Mouse (Mus musculus): ENCODE results near the gene Tapt1.

Tapt1 gene

DNA sequence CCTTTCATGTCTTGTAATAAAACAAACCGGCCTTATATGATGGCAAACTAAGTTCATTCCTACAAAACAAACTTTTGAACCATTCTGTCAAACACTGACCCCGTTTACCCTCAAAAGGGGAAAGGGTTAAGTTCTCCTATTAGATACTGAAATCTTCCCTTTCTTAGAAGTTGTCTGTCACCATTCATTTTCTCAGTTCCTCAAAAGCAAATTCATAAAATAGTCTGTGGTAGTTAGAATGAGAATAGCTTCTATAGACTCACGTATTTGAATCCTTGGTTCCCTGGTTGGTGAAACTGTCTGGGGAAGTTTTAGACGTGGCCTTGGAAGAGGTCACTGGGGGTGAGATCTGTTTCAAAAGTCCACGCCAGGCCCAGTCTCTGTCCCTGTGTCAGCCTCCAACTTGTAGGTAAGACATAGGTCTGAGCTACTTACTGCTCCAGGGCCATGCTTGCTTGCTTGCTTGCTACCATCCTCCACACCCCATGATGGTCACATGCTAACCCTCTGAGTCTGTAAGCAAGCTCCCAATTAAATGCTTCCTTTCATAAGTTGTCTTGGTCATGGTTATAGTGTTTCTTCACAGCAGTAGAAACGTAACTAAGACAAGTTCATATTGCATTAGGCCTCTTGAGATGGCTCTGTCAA lies 14.5 kb downstream of the Tapt1 start:
- in situ Hi-C loops (cut with MboI; ENCODE audit: unreplicated experiment in 2 of 2), result loop anchor here in 1 of 2 experiments (25.0 kb wide), 1 partner anchor 1475 kb away; no protein-coding TSS in a partner anchor

DNA sequence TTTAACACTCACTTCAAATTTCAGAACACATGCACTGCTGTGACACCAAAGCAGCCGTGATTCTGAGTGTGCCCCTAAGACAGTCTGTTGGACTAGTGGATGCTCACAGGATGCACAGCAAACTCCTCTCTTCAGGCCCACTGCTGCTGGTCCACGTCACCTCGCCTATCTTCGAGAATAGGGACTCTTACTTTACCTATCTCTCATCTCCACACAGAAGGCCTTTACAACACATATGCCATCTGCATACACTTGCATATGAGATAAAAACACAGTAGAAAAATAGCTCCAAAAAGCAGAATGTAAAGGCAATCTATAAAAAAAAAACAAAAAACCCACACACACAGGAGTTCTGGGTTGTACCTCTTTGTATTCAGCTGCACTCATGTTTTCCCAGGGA lies 19.1 kb downstream of the Tapt1 start:
- in situ Hi-C loops (cut with MboI; ENCODE audit: unreplicated experiment in 2 of 2), result loop anchor here in 1 of 2 experiments (25.0 kb wide), 1 partner anchor 1480 kb away; no protein-coding TSS in a partner anchor

DNA sequence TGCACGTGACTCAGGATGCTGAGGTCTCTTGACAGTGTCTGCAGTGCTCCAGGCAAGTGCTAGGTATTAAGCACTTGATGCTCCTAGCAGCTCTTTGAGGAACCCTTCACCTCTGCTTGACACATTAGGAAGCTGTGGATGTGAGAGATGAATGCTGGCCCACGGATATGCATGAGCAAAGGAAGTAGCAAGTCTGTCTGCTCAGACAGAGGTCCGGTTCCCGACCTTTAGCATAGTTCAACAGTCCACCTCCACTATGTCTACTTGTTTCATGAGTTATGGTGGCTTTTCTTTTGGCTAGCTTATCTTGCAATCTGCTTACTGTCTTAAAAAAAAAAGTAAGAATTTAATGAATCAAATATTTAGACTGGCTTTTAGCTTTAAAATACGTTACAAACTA lies 19.8 kb downstream of the Tapt1 start:
- in situ Hi-C loops (cut with MboI; ENCODE audit: unreplicated experiment in 2 of 2), result loop anchor here in 1 of 2 experiments (25.0 kb wide), 1 partner anchor 1481 kb away; no protein-coding TSS in a partner anchor

DNA sequence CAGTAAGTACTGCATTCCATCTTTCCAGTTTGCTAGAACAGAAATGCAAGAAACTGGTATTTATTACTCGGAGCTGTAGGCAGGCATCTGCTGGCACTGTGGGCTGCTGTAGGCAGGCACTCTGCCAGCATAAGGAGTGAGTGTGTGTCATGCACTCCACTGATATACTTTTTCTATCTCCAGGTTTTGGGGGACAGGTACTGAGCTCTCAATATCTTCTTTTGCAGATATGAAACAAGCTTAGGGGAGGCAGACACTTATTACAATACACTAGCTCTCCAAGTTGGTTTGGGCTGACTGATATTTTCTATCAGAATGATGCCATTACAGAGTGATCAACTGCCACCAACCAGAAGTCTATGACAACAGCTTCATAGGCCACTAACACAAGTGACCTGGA lies 23.0 kb downstream of the Tapt1 start:
- in situ Hi-C loops (cut with MboI; ENCODE audit: unreplicated experiment in 2 of 2), result loop anchor here in 1 of 2 experiments (25.0 kb wide), 1 partner anchor 1484 kb away; no protein-coding TSS in a partner anchor

DNA sequence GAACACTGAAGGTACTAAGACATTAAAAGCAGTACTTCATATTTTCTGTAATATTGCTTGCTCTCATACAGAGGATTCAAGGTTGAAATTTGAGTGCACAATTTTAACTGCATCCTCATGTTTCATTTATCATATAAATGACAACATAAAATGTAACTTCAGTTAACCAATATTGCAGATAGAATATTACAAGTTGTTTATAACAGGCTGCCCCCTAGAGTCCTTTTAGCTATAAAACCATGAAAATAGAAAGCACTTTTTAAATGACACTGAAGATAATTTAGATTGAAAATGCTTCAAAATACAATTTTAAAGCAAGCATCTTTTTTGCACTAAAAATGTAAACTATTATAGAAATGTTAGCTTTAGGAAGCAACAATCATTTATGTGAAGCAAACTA lies 24.8 kb downstream of the Tapt1 start:
- in situ Hi-C loops (cut with MboI; ENCODE audit: unreplicated experiment in 2 of 2), result loop anchor here in 1 of 2 experiments (25.0 kb wide), 1 partner anchor 1486 kb away; no protein-coding TSS in a partner anchor

DNA sequence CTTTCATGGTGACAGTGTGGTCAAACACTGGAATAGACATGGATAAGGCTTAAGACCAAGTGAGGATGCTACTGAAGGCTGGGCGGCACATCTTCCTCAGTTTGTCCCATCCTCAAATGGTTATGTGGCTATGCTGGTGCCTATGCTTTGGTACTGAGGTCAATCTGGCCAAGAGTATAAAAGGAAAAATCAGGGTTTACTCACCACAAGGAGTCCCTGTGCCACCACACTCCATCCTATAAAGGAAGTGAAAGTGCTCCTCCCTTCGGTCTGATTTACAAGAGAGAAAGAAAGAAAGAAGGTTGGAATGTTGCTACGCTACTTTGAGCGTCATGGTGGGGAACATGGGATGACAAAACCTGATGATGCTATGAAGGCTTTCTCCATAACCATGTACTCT lies 27.3 kb downstream of the Tapt1 start:
- in situ Hi-C loops (cut with MboI; ENCODE audit: unreplicated experiment in 2 of 2), result loop anchor here in 1 of 2 experiments (5.0 kb wide), 1 partner anchor 442 kb away; no protein-coding TSS in a partner anchor

- in situ Hi-C loops (cut with MboI; ENCODE audit: unreplicated experiment in 2 of 2), result loop anchor here in 1 of 2 experiments (5.0 kb wide), 1 partner anchor 441 kb away; no protein-coding TSS in a partner anchor
Measured at GRCm38 (mm10) chr5:44198471-44198870, 28.0 kb downstream of the Tapt1 start.

DNA sequence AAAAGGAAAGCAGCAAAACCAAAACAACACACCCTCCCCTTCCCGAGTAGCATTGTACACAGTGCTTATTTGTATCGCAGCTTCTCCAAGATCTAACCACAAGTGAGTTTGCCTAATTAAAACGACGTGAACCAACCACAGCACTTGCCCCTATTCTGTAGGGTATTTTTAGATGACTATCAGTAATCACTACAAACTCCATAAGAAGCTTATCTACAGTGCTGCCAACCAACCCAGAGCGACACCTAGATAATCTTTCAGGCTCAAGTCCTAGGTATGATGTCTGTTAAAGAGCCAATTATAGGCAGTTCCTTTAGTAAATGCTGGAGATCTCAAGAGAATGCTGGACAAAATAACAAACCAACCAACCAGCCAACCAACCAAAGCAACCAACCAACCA lies 28.6 kb downstream of the Tapt1 start:
- in situ Hi-C loops (cut with MboI; ENCODE audit: unreplicated experiment in 2 of 2), result loop anchor here in 1 of 2 experiments (5.0 kb wide), 1 partner anchor 441 kb away; no protein-coding TSS in a partner anchor

- in situ Hi-C loops (cut with MboI; ENCODE audit: unreplicated experiment in 2 of 2), result loop anchor here in 1 of 2 experiments (5.0 kb wide), 1 partner anchor 439 kb away; no protein-coding TSS in a partner anchor
Measured at GRCm38 (mm10) chr5:44196167-44196566, 30.3 kb downstream of the Tapt1 start.

DNA sequence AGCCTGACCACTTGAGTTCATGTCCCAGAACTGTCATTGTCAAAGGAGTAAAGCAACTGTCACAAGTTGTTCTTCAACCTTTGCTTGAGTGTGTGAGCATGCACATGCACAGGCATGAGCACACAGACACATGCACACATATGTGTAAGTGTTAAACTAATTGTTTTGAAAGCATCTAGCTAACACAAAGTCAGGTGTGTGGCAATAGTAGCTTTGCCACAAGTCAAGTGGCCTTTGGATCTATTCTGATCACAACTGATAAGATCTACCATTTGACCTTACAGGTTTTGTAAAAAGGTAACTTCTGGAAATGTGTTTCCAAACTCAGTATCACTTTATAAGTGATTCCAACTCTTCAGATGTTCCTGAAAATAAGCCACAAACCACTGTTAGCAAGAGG lies 39.1 kb downstream of the Tapt1 start:
- in situ Hi-C loops (cut with MboI; ENCODE audit: unreplicated experiment in 2 of 2), result no loop called here

DNA sequence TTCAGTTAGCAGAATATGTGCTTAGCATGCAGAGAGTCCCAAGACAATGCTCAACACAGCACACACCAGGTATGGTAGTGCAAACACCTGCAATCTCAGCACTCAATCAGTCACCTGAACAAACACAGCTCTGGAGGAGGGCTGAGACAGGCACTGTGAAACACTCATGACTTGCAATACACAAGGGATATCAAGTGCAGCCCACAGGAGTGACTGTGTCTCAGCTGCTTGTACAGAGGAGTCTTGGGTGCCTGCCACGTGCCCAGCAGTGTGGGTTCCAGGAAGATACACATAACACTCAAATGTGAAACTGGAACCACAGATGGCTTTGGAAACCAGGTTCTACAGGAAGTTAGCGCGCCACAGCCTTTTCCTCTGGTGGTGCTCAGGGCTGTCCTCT lies 44.8 kb downstream of the Tapt1 start:
- in situ Hi-C loops (cut with MboI; ENCODE audit: unreplicated experiment in 2 of 2), result loop anchor here in 1 of 2 experiments (5.0 kb wide), 1 partner anchor 41 kb away; no protein-coding TSS in a partner anchor

DNA sequence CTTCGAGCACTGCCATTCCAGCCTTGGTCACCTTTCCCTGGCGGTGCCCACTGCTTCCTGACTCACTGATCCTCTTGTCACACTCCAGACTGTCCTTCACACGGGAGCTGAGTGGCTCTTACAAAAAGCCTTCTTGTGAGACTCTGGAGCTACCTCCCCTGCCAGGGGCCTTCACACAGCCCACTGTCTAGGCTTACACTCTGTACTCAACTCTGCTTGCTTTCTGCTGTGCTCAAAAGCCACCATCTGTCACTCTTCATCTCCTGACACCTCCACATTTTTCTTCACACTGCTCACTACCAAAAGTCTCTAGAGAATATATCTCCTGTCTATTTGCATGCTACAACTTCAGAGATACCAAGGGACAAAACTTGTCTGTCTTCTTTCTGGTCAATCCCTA lies 46.0 kb downstream of the Tapt1 start:
- in situ Hi-C loops (cut with MboI; ENCODE audit: unreplicated experiment in 2 of 2), result loop anchor here in 1 of 2 experiments (5.0 kb wide), 1 partner anchor 42 kb away; no protein-coding TSS in a partner anchor

- in situ Hi-C loops (cut with MboI; ENCODE audit: unreplicated experiment in 2 of 2), result loop anchor here (5.0 kb wide), 1 partner anchor 83 kb away; no protein-coding TSS in a partner anchor
Measured at GRCm38 (mm10) chr5:44174046-44174445, 52.4 kb downstream of the Tapt1 start.

DNA sequence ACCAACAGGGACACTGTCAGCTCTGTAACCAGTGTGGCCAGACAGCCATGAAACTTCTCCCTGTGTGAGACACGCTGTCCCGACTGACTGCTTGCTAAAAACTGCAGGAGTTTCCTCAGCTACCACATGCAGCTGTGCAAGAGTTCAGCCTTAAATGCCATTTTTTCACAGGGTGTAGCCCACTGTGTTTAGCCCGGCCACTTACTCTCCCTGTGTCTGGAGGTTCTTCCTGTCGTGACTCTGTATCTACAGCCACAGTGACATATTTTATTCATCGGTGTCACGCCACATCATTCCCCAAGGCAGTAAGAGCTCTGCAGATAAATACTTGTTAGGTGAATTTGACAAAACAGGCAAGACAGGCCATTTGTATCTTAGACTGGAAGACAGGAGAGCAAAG lies 59.6 kb downstream of the Tapt1 start:
- in situ Hi-C loops (cut with MboI; ENCODE audit: unreplicated experiment in 2 of 2), result loop anchor here in 1 of 2 experiments (10.0 kb wide), 1 partner anchor 112 kb away; no protein-coding TSS in a partner anchor

GRCm38 (mm10) chr5:44165854-44166253 lies 60.6 kb downstream of the Tapt1 start:
- in situ Hi-C loops (cut with MboI; ENCODE audit: unreplicated experiment in 2 of 2), result loop anchor here in 1 of 2 experiments (10.0 kb wide), 1 partner anchor 111 kb away; no protein-coding TSS in a partner anchor

- in situ Hi-C loops (cut with MboI; ENCODE audit: unreplicated experiment in 2 of 2), result loop anchor here in 1 of 2 experiments (10.0 kb wide), 1 partner anchor 110 kb away; no protein-coding TSS in a partner anchor
Measured at GRCm38 (mm10) chr5:44164233-44164776, 62.1 kb downstream of the Tapt1 start.

GRCm38 (mm10) chr5:44163318-44163717 lies 63.1 kb downstream of the Tapt1 start:
- in situ Hi-C loops (cut with MboI; ENCODE audit: unreplicated experiment in 2 of 2), result loop anchor here in 1 of 2 experiments (10.0 kb wide), 1 partner anchor 109 kb away; no protein-coding TSS in a partner anchor

GRCm38 (mm10) chr5:44162786-44163185 lies 63.6 kb downstream of the Tapt1 start:
- in situ Hi-C loops (cut with MboI; ENCODE audit: unreplicated experiment in 2 of 2), result loop anchor here in 1 of 2 experiments (10.0 kb wide), 1 partner anchor 108 kb away; no protein-coding TSS in a partner anchor

DNA sequence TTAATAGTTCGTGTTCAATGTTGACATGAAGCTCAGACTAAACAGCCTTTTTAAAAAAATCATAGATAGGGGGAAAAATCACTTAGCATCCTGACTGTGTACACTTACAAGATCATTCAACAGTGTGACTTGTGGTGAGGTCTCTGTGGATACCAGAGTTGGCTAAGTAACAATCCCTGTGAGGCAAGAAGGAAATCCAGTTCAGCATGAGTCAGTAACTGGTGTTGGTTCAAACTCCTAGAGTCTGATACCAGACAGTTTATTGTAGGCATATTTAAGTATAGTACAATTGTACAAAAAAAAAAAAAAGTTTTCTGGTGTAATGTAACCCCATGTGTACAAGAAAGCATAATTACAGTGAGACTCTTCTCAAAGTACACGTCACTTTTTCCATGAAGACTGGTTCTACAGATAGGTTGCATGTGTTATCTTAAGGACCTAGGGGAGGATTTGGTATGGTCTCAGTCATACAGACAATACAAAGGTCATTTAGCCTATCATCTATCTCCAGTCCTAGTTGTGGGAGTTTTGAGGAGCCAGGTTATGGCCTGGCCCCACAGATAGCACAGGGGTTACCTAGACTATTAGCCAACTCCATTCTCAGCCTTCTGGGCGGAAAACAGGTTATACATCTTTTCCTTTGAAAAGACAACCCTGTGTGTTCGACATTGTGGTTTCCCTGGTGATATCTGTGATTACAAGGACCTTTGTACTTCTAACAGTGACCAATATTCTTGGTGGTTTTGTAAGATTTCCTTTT lies 66.6 kb downstream of the Tapt1 start:
- in situ Hi-C loops (cut with MboI; ENCODE audit: unreplicated experiment in 2 of 2), result loop anchor here in 1 of 2 experiments (10.0 kb wide), 1 partner anchor 105 kb away; no protein-coding TSS in a partner anchor

GRCm38 (mm10) chr5:44159231-44159630 lies 67.2 kb downstream of the Tapt1 start:
- in situ Hi-C loops (cut with MboI; ENCODE audit: unreplicated experiment in 2 of 2), result no loop called here
